Comparison of ENCODE assay signal across 9 mouse cellular contexts in the genomic region with DNA sequence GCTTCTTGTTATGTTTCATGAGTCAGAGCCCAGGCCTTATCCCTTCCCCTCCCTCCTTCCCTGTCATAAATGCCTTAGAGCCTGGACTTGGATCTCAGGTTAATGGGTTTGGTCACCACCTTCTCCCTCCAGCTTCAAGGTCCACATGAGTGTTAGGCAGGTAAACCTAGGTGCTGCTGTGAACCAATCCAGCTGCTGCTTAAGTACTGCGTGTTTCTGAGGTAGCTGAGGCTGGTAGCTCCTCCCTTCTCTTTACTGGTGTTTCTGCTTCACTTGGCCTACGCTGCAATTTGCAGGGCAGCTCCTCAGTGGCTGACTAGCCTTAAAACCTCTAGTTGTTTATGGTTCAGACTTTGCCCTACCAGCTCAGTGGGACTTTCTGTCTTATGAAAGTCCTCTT. TPM values are rescaled to one million over a fixed set of nuclear protein-coding genes. Genes with fewer than 3 reads are reported as not detected.
DNase-seq lines count a peak whose midpoint lies in the region; ATAC-seq and TF ChIP-seq lines count a peak whose summit lies in the region.
"Had no signal": no experiment of that assay in that cellular context is flagged by ENCODE, and none has a peak within 500 bp of the region (broad histone marks: within the 10 kb centered on the region; RNA-seq: fewer than 3 reads in every experiment).

Gene Heph, plus strand, starts transcription at position 211 of the 400 bp plus-strand sequence.

- no peak for TF ChIP-seq CTCF in kidney, postnatal 0 days (IDR thresholded peaks at IDR 0.05; ENCODE audit: low read depth)
- no peak for TF ChIP-seq CTCF in midbrain, postnatal 0 days (IDR thresholded peaks at IDR 0.05)

- no peaks in the 10 kb centered on the region for H3K9me3 ChIP-seq in heart, embryonic 13.5 days
- no peaks in the 10 kb centered on the region for H3K9me3 ChIP-seq in forebrain, embryonic 13.5 days (replicated peaks)
- no peaks in the 10 kb centered on the region for H3K9me3 ChIP-seq in kidney, postnatal 0 days (replicated peaks; ENCODE audit: low read length)
- no peaks in the 10 kb centered on the region for H3K9me3 ChIP-seq in midbrain, postnatal 0 days (ENCODE audit: low read length)

- H3K36me3 ChIP-seq in heart, embryonic 13.5 days = no peaks in the 10 kb centered on the region
- no peaks in the 10 kb centered on the region for H3K36me3 ChIP-seq in forebrain, embryonic 13.5 days (ENCODE audit: poor library complexity, severe bottlenecking)
- H3K36me3 ChIP-seq in kidney, postnatal 0 days (ENCODE audit: insufficient read depth, low read length) = no peaks in the 10 kb centered on the region
- H3K36me3 ChIP-seq in midbrain, postnatal 0 days (ENCODE audit: insufficient read depth, low read length) = no peaks in the 10 kb centered on the region

- H3K27me3 ChIP-seq in heart, embryonic 13.5 days (replicated peaks) = no peaks in the 10 kb centered on the region
- H3K27me3 ChIP-seq in forebrain, embryonic 13.5 days = no peaks in the 10 kb centered on the region
- H3K27me3 ChIP-seq in kidney, postnatal 0 days (ENCODE audit: insufficient read depth, low read length) = no peaks in the 10 kb centered on the region
- H3K27me3 ChIP-seq in midbrain, postnatal 0 days (ENCODE audit: insufficient read depth, low read length) = no peaks in the 10 kb centered on the region

- DNase-seq in heart, adult 9 months (ENCODE audit: low spot score in 2 of 2) = no peak
- peak; percentile 5 for DNase-seq in kidney, postnatal 0 days (ENCODE audit: low spot score)
- DNase-seq in midbrain, postnatal 0 days (ENCODE audit: low spot score) = no peak
- no peak for DNase-seq in spleen, postnatal 10 days (ENCODE audit: low spot score in 2 of 2)
- DNase-seq in cerebellum, adult 18-20 months = no peak
- no peak for DNase-seq in thymus, postnatal 36 days

- no peaks in the 10 kb centered on the region for H3K4me1 ChIP-seq in heart, embryonic 13.5 days
- H3K4me1 ChIP-seq in forebrain, embryonic 13.5 days = no peaks in the 10 kb centered on the region
- no peaks in the 10 kb centered on the region for H3K4me1 ChIP-seq in kidney, postnatal 0 days (replicated peaks; ENCODE audit: insufficient read depth, low read length)
- no peaks in the 10 kb centered on the region for H3K4me1 ChIP-seq in midbrain, postnatal 0 days (ENCODE audit: insufficient read depth, low read length)

- 58% methylated on average over 2 of the region's 2 CpGs for WGBS in heart, embryonic 13.5 days
- 48% methylated on average over 2 of the region's 2 CpGs for WGBS in forebrain, embryonic 13.5 days
- WGBS in kidney, postnatal 0 days = 39% methylated on average over 2 of the region's 2 CpGs
- whole genome bisulfite sequencing in midbrain, postnatal 0 days = 70% methylated on average over 2 of the region's 2 CpGs

- no peak within 1 kb of the TSS for H3K27ac ChIP-seq in heart, embryonic 13.5 days (replicated peaks)
- no peak within 1 kb of the TSS for H3K27ac ChIP-seq in forebrain, embryonic 13.5 days
- H3K27ac ChIP-seq in kidney, postnatal 0 days = 0 out of 2 replicates have a peak within 1 kb of the TSS, but pooled peaks have one; percentile 11
- no peak within 1 kb of the TSS for H3K27ac ChIP-seq in midbrain, postnatal 0 days (ENCODE audit: low read depth, low read length)

- H3K4me2 ChIP-seq in heart, embryonic 13.5 days = peak within 1 kb of the TSS; percentile 61
- H3K4me2 ChIP-seq in forebrain, embryonic 13.5 days = peak within 1 kb of the TSS; percentile 22; the same call in 1 of the 2 replicates
- H3K4me2 ChIP-seq in kidney, postnatal 0 days (ENCODE audit: low read length) = peak within 1 kb of the TSS; percentile 48
- H3K4me2 ChIP-seq in midbrain, postnatal 0 days (ENCODE audit: low read depth, low read length, poor library complexity, severe bottlenecking) = peak within 1 kb of the TSS; percentile 26; the same call in 1 of the 2 replicates

- peak within 1 kb of the TSS; percentile 51 for H3K4me3 ChIP-seq in heart, embryonic 13.5 days
- 0 out of 2 replicates have a peak within 1 kb of the TSS, but pooled peaks have one; percentile 10 for H3K4me3 ChIP-seq in forebrain, embryonic 13.5 days
- H3K4me3 ChIP-seq in kidney, postnatal 0 days (replicated peaks; ENCODE audit: low read depth, low read length) = peak within 1 kb of the TSS; percentile 42
- H3K4me3 ChIP-seq in midbrain, postnatal 0 days (ENCODE audit: low read depth, low read length) = peak within 1 kb of the TSS; percentile 23; the same call in 1 of the 2 replicates

- ATAC-seq in heart, embryonic 13.5 days (ENCODE audit: extremely low read depth, insufficient number of reproducible peaks, low FRiP score, low TSS enrichment) = no peak
- ATAC-seq in forebrain, embryonic 13.5 days = no peak
- peak; percentile 93 for ATAC-seq in kidney, postnatal 0 days (replicated peaks; ENCODE audit: low FRiP score, low read depth)
- ATAC-seq in midbrain, postnatal 0 days (ENCODE audit: low FRiP score) = no peak

- peak within 1 kb of the TSS; percentile 67; the same call in 1 of the 2 replicates for H3K9ac ChIP-seq in heart, embryonic 13.5 days
- no peak within 1 kb of the TSS for H3K9ac ChIP-seq in forebrain, embryonic 13.5 days
- 0 out of 2 replicates have a peak within 1 kb of the TSS, but pooled peaks have one; percentile 42 for H3K9ac ChIP-seq in kidney, postnatal 0 days (ENCODE audit: low read depth, low read length)
- H3K9ac ChIP-seq in midbrain, postnatal 0 days (replicated peaks; ENCODE audit: low read length, poor library complexity, severe bottlenecking) = no peak within 1 kb of the TSS

RNA-seq across cellular contexts. Expression of gene Heph, which starts in this region (rescaled TPM):
- 13.1 and 14.3 TPM in 2 replicates for polyA plus RNA-seq in heart, embryonic 13.5 days (2015; fragmentation: Nextera tagmentation; extraction: Ambion mirVana)
- 3.4 and 5.0 TPM in 2 replicates for polyA plus RNA-seq in forebrain, embryonic 13.5 days (2015; fragmentation: Nextera tagmentation; extraction: Ambion mirVana)
- polyA plus RNA-seq in kidney, postnatal 0 days (2015; fragmentation: Nextera tagmentation; extraction: Ambion mirVana) = 21.7 and 24.1 TPM in 2 replicates
- 7.5 and 7.8 TPM in 2 replicates for total RNA-seq in midbrain, postnatal 0 days (2014; rRNA removed)
- 2.7 and 2.8 TPM in 2 replicates for polyA plus RNA-seq in midbrain, postnatal 0 days (2015; fragmentation: Nextera tagmentation; extraction: Ambion mirVana)
- total RNA-seq: hematopoietic stem cell, adult 5-6 weeks had no signal

Comparison
In these comparisons a context has a peak if more than half of its experiments do, and no peak if none do; other contexts are left out.
1. H3K9ac ChIP-seq: peak in heart, embryonic 13.5 days (single experiment) and kidney, postnatal 0 days (single experiment); none in forebrain, embryonic 13.5 days (single experiment) and midbrain, postnatal 0 days (single experiment).
2. Peak in every context shown above with its lines, with median percentiles within 50 percentile points of each other: H3K4me2 ChIP-seq and H3K4me3 ChIP-seq.